Mouse (Mus musculus) kidney, adult 8-10 months (tissue): ENCODE measurements around the gene Tmem214.
A peak's percentile ranks its signal among the peaks of the same experiment; 100 is the strongest.

Source experiments
- DNase-seq, 2 experiments: peaks; one replicate each; pipeline ENCODE4 v3.0.0; 2022

The Tmem214 gene

GRCm38 (mm10) chr5:30916841-30917240, 49.0 kb downstream of the Tmem214 start:
- DNase-seq: no peak

GRCm38 (mm10) chr5:30917348-30917747, 49.5 kb downstream of the Tmem214 start:
- DNase-seq: no peak

DNA sequence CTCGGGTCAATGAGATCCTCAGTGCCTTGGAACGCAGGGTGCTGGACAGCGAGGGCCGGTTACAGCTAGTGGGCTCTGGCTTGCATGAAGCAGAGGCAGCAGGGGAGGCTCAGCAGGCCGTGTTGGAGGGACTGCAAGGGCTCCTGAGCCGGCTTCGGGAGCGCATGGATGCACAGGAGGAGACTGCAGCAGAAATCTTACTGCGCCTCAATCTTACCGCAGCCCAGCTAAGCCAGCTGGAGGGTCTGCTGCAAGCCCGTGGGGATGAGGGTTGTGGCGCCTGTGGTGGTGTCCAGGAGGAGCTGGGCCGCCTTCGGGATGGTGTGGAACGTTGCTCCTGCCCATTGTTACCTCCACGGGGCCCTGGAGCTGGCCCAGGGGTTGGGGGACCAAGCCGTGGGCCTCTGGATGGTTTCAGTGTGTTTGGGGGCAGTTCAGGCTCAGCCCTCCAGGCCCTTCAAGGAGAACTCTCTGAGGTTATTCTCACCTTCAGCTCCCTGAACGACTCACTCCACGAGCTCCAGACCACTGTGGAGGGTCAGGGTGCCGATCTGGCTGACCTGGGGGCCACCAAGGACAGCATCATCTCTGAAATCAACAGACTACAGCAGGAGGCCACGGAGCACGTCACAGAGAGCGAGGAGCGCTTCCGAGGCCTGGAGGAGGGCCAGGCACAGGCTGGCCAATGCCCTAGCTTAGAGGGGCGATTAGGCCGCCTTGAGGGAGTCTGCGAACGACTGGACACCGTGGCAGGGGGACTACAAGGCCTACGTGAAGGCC, 50.3 kb downstream of the Tmem214 start:
- no peak for DNase-seq

DNA sequence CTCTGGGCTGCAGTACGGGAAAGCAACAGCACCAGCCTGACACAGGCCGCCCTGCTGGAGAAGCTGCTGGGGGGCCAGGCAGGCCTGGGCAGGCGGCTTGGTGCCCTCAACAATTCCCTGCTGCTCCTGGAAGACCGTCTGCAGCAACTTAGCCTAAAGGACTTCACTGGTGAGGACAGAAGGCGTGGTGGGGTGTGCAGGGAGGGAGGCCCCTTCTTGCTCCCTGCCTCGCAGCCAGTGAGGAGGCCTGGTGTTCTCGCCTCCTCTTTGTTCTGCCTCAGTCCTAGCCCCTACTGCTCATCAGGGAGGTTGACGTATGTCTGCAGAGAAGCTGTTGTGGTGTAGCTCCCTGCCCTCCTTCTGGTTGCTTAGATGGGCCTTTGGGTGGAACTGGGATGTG, 50.9 kb downstream of the Tmem214 start:
- DNase-seq: no peak

- no peak for DNase-seq
Measured at GRCm38 (mm10) chr5:30919831-30920614, 52.2 kb downstream of the Tmem214 start.

- DNase-seq: peak; percentile 51 to 61
Measured at GRCm38 (mm10) chr5:30920621-30921020, 52.8 kb downstream of the Tmem214 start.

- peak; percentile 91 to 93 for DNase-seq
Measured at GRCm38 (mm10) chr5:30921256-30922033, 53.6 kb downstream of the Tmem214 start, which contains the start of gene Khk. Khk (plus strand) TSS chr5:30921431.

GRCm38 (mm10) chr5:30922581-30923041, 54.8 kb downstream of the Tmem214 start:
- no peak for DNase-seq

DNA sequence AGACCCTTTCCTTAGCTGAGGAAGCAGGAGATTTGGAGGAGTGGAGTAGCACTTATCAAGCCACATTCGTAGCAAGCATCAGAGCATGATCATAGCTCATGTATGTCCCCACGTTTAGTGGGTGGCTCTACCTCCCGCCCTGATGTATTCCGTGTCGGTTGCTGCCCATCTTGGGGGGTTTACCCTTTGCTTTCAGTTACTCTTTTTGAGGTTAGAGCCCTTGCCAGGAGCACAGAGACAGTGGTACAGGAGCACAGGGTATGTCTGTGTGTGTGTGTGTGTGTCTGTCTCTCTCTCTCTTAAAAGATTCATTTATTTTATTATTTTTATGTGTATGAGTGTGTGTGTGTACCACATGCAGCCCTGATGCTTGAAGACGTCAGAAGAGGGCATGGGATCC, 55.3 kb downstream of the Tmem214 start:
- DNase-seq: no peak

DNA sequence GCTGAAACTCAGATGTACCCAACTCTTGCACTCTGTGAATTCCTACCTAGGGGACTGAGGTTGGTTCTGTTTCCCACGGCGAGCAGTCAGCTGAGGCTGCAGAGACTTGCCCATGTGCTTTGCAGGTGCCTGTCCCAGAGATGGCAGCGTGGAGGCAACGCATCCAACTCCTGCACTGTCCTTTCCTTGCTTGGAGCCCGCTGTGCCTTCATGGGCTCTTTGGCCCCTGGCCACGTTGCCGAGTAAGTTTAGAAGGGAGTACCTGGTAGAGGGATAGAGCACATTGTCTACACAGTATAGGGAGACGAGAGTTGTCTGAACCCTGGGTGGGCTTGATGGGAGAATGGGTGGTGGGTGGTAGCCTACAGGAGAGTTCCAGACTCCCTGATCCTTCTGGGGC, 56.8 kb downstream of the Tmem214 start:
- no peak for DNase-seq

GRCm38 (mm10) chr5:30925217-30925616, 57.4 kb downstream of the Tmem214 start:
- DNase-seq: peak; percentile 90 to 92

- DNase-seq: peak; percentile 80 to 92
Measured at GRCm38 (mm10) chr5:30926073-30926472, 58.3 kb downstream of the Tmem214 start.

GRCm38 (mm10) chr5:30927945-30928529, 60.2 kb downstream of the Tmem214 start:
- peak in 1 of 2 experiments; percentile 7 for DNase-seq
